Mouse (Mus musculus) megakaryocyte-erythroid progenitor cell, adult 5-6 weeks (primary cell): ENCODE measurements around the gene Nhsl1. TPM values are rescaled to one million over a fixed set of nuclear protein-coding genes. Genes with fewer than 3 reads are reported as not detected.
"Not testable (repeated sequence)": the region's sequence is repeated elsewhere in the genome, so short reads cannot be mapped to it uniquely, and the experiment has no call there.

Experiments
- ATAC-seq: replicated peaks from 2 replicates; pipeline ENCODE4 v1.8.0; 2016; ENCODE audit warnings: mild to moderate bottlenecking, inconsistent platforms; ENCODE audit not compliant: severe bottlenecking, poor library complexity, low FRiP score, low TSS enrichment
- total RNA-seq, 2 experiments: library from RNA; stranded (forward) in 1 of 2; stranded (reverse) in 1 of 2; fragments of 200-1000, 215-1000 nt in 1 of 2; fragments of >200 nt in 1 of 2; fragmentation: Nextera tagmentation in 1 of 2; gene quantifications; 2 replicates each; pipeline ENCODE4 v1.2.3; 2014 to 2017

Gene Nhsl1
- total RNA-seq, 2 experiments from 2014 or later, result 1.2 TPM; not detected in 1

GRCm38 (mm10) chr10:18510663-18511062 is 191.9 kb downstream of the Nhsl1 start:
- no peak for ATAC-seq

GRCm38 (mm10) chr10:18511496-18511895 is 192.7 kb downstream of the Nhsl1 start:
- no peak for ATAC-seq

GRCm38 (mm10) chr10:18522556-18522955 is 203.8 kb downstream of the Nhsl1 start:
- no peak for ATAC-seq

GRCm38 (mm10) chr10:18525311-18525710 is 206.5 kb downstream of the Nhsl1 start:
- no peak for ATAC-seq

- ATAC-seq, result no peak
Measured at GRCm38 (mm10) chr10:18525726-18526125, 206.9 kb downstream of the Nhsl1 start.

- ATAC-seq, result no peak
Measured at GRCm38 (mm10) chr10:18526184-18526850, 207.5 kb downstream of the Nhsl1 start.

GRCm38 (mm10) chr10:18526851-18527675 is 208.3 kb downstream of the Nhsl1 start:
- ATAC-seq, result 0 out of 2 replicates have a peak, but pooled peaks have one; percentile 19

- ATAC-seq, result peak; percentile 64; the same call in 1 of the 2 replicates
Measured at GRCm38 (mm10) chr10:18527766-18528165, 209.0 kb downstream of the Nhsl1 start.

GRCm38 (mm10) chr10:18528475-18528874 is 209.7 kb downstream of the Nhsl1 start:
- ATAC-seq, result no peak

- no peak for ATAC-seq
Measured at GRCm38 (mm10) chr10:18529177-18529576, 210.4 kb downstream of the Nhsl1 start.

GRCm38 (mm10) chr10:18530161-18530560 is 211.4 kb downstream of the Nhsl1 start:
- ATAC-seq, result no peak

- no peak for ATAC-seq
Measured at GRCm38 (mm10) chr10:18532293-18532692, 213.5 kb downstream of the Nhsl1 start.

- ATAC-seq, result no peak
Measured at GRCm38 (mm10) chr10:18536889-18537288, 218.1 kb downstream of the Nhsl1 start.

- ATAC-seq, result no peak
Measured at GRCm38 (mm10) chr10:18545309-18545708, 226.5 kb downstream of the Nhsl1 start.

GRCm38 (mm10) chr10:18545813-18546235 is 227.0 kb downstream of the Nhsl1 start, which contains the start of gene Hebp2:
TSS of gene Hebp2 (minus strand) at chr10:18546076.
- ATAC-seq, result peak; percentile 94

- ATAC-seq, result no peak
Measured at GRCm38 (mm10) chr10:18547381-18547780, 228.6 kb downstream of the Nhsl1 start.

GRCm38 (mm10) chr10:18549321-18550216 is 230.8 kb downstream of the Nhsl1 start:
- ATAC-seq, result no peak

GRCm38 (mm10) chr10:18559076-18559475 is 240.3 kb downstream of the Nhsl1 start:
- not testable (repeated sequence) for ATAC-seq

- ATAC-seq, result no peak
Measured at GRCm38 (mm10) chr10:18561445-18561844, 242.7 kb downstream of the Nhsl1 start.

- 0 out of 2 replicates have a peak, but pooled peaks have one; percentile 77 for ATAC-seq
Measured at GRCm38 (mm10) chr10:18562940-18563339, 244.2 kb downstream of the Nhsl1 start.
